Mouse (Mus musculus): ENCODE data around the gene B430305J03Rik.

- TF ChIP-seq CTCF (IDR thresholded peaks at IDR 0.05; ENCODE audit: low read depth) = no peak
- TF ChIP-seq EP300 (optimal IDR thresholded peaks at IDR 0.05) = no peak
Observed at GRCm38 (mm10) chr3:61393520-61393919, 27.8 kb upstream of the B430305J03Rik start.

All from stomach, postnatal 0 days (tissue).